8 mouse cellular contexts compared by ENCODE assay signal in genomic region chr7:3664524-3665214, GRCm38 (mm10). TPM values are rescaled to one million over a fixed set of nuclear protein-coding genes. Genes with fewer than 3 reads are reported as not detected.
DNase-seq lines count a peak whose midpoint lies in the region; ATAC-seq lines count a peak whose summit lies in the region.

No protein-coding gene starts in this region.

- H3K9ac ChIP-seq in hindbrain, embryonic 15.5 days: peak overlapping the region; percentile 57
- H3K9ac ChIP-seq in liver, embryonic 12.5 days: peak overlapping the region; percentile 84
- peak overlapping the region; percentile 69 for H3K9ac ChIP-seq in neural tube, embryonic 14.5 days (replicated peaks; ENCODE audit: low read depth, low read length)

- peaks cover 3% of the 10 kb centered on the region; the same call in 1 of the 2 replicates for H3K4me1 ChIP-seq in brown adipose tissue, adult 24 weeks (ENCODE audit: control insufficient read depth, insufficient read depth, insufficient read length, low read length)
- H3K4me1 ChIP-seq in hindbrain, embryonic 15.5 days (replicated peaks): peaks cover 15% of the 10 kb centered on the region
- peaks cover 43% of the 10 kb centered on the region for H3K4me1 ChIP-seq in liver, embryonic 12.5 days
- H3K4me1 ChIP-seq in neural tube, embryonic 14.5 days (ENCODE audit: control insufficient read depth, insufficient read depth, low read length): peaks cover 12% of the 10 kb centered on the region

- H3K9me3 ChIP-seq in hindbrain, embryonic 15.5 days: no peaks in the 10 kb centered on the region
- no peaks in the 10 kb centered on the region for H3K9me3 ChIP-seq in liver, embryonic 12.5 days (replicated peaks)
- no peaks in the 10 kb centered on the region for H3K9me3 ChIP-seq in neural tube, embryonic 14.5 days (ENCODE audit: control insufficient read depth, low read length)

- peak overlapping the region; percentile 78 for H3K4me3 ChIP-seq in brown adipose tissue, adult 24 weeks (ENCODE audit: insufficient read depth, low read depth, low read length)
- H3K4me3 ChIP-seq in hindbrain, embryonic 15.5 days: peak overlapping the region; percentile 59
- peak overlapping the region; percentile 78 for H3K4me3 ChIP-seq in liver, embryonic 12.5 days
- peak overlapping the region; percentile 65 for H3K4me3 ChIP-seq in neural tube, embryonic 14.5 days (ENCODE audit: low read depth, low read length)

- peaks cover 29% of the 10 kb centered on the region for H3K36me3 ChIP-seq in hindbrain, embryonic 15.5 days
- peaks cover 40% of the 10 kb centered on the region for H3K36me3 ChIP-seq in liver, embryonic 12.5 days
- peaks cover 23% of the 10 kb centered on the region for H3K36me3 ChIP-seq in neural tube, embryonic 14.5 days (ENCODE audit: control insufficient read depth, insufficient read depth, low read length)

- peak; percentile 4 for ATAC-seq in hindbrain, embryonic 15.5 days (ENCODE audit: low FRiP score, low read depth)
- peak; percentile 36; the same call in 1 of the 2 replicates for ATAC-seq in liver, embryonic 12.5 days
- ATAC-seq in neural tube, embryonic 14.5 days (ENCODE audit: low read depth): peak; percentile 25
- no peak for ATAC-seq in monocyte, adult 5-6 weeks (replicated peaks; ENCODE audit: insufficient number of reproducible peaks, low FRiP score, low TSS enrichment, poor library complexity, severe bottlenecking)

- WGBS in hindbrain, embryonic 15.5 days: 28% methylated on average over 15 of the region's 15 CpGs
- 19% methylated on average over 15 of the region's 15 CpGs for WGBS in liver, embryonic 12.5 days (ENCODE audit: insufficient replicate concordance)
- 32% methylated on average over 15 of the region's 15 CpGs for WGBS in neural tube, embryonic 14.5 days

- DNase-seq in cerebellum, adult 9-10 months: peak; percentile 52
- DNase-seq in cerebellum, postnatal 25 days: no peak
- DNase-seq in urinary bladder, postnatal 10 days (ENCODE audit: low spot score): no peak

- peak overlapping the region; percentile 77 for H3K4me2 ChIP-seq in hindbrain, embryonic 15.5 days
- peak overlapping the region; percentile 91 for H3K4me2 ChIP-seq in liver, embryonic 12.5 days
- H3K4me2 ChIP-seq in neural tube, embryonic 14.5 days (ENCODE audit: low read depth, low read length): peak overlapping the region; percentile 89

- peak overlapping the region; percentile 70 for H3K27ac ChIP-seq in brown adipose tissue, adult 24 weeks (replicated peaks; ENCODE audit: low read depth, low read length)
- peak overlapping the region; percentile 81 for H3K27ac ChIP-seq in hindbrain, embryonic 15.5 days (replicated peaks)
- H3K27ac ChIP-seq in liver, embryonic 12.5 days: peak overlapping the region; percentile 93
- H3K27ac ChIP-seq in neural tube, embryonic 14.5 days (ENCODE audit: low read depth, low read length): peak overlapping the region; percentile 63; the same call in 1 of the 2 replicates

- H3K27me3 ChIP-seq in hindbrain, embryonic 15.5 days: no peaks in the 10 kb centered on the region
- H3K27me3 ChIP-seq in liver, embryonic 12.5 days (replicated peaks): no peaks in the 10 kb centered on the region
- no peaks in the 10 kb centered on the region for H3K27me3 ChIP-seq in neural tube, embryonic 14.5 days (ENCODE audit: control insufficient read depth, insufficient read depth, low read length)

RNA-seq across cellular contexts. Expression of gene Leng1, which starts 1.0 kb away (rescaled TPM):
- polyA plus RNA-seq in brown adipose tissue, adult 24 weeks (2012; ENCODE audit: insufficient read depth, insufficient read length, missing spikeins): 17.8 and 19.4 TPM in 2 replicates
- 15.3 and 17.1 TPM in 2 replicates for polyA plus RNA-seq in hindbrain, embryonic 15.5 days (2015; fragmentation: Nextera tagmentation; extraction: Ambion mirVana)
- 10.2 and 11.6 TPM in 2 replicates for polyA plus RNA-seq in liver, embryonic 12.5 days (2016; fragmentation: Nextera tagmentation; extraction: Ambion mirVana)
- 11.0 and 11.8 TPM in 2 replicates for polyA plus RNA-seq in neural tube, embryonic 14.5 days (2014; fragmentation: Nextera tagmentation; extraction: Ambion mirVana)
- total RNA-seq in monocyte, adult 5-6 weeks (2017): 6.4 to 10.3 TPM (median 6.6 TPM) in 3 replicates

RNA-seq across cellular contexts. Expression of gene Tmc4, which starts 12.7 kb away (rescaled TPM):
- polyA plus RNA-seq in brown adipose tissue, adult 24 weeks (2012; ENCODE audit: insufficient read depth, insufficient read length, missing spikeins): 0.67 TPM in 1 of 2 replicates, not detected in the other
- 5.0 and 5.2 TPM in 2 replicates for polyA plus RNA-seq in hindbrain, embryonic 15.5 days (2015; fragmentation: Nextera tagmentation; extraction: Ambion mirVana)
- 6.9 and 8.1 TPM in 2 replicates for polyA plus RNA-seq in liver, embryonic 12.5 days (2016; fragmentation: Nextera tagmentation; extraction: Ambion mirVana)
- 4.1 and 6.2 TPM in 2 replicates for polyA plus RNA-seq in neural tube, embryonic 14.5 days (2014; fragmentation: Nextera tagmentation; extraction: Ambion mirVana)
- total RNA-seq in monocyte, adult 5-6 weeks (2017): 1.5 to 7.6 TPM (median 2.0 TPM) in 3 replicates

RNA-seq across cellular contexts. Expression of gene Cnot3, which starts 19.6 kb away (rescaled TPM):
- 22.4 and 31.4 TPM in 2 replicates for polyA plus RNA-seq in brown adipose tissue, adult 24 weeks (2012; ENCODE audit: insufficient read depth, insufficient read length, missing spikeins)
- polyA plus RNA-seq in hindbrain, embryonic 15.5 days (2015; fragmentation: Nextera tagmentation; extraction: Ambion mirVana): 39.5 and 47.3 TPM in 2 replicates
- 32.6 and 34.4 TPM in 2 replicates for polyA plus RNA-seq in liver, embryonic 12.5 days (2016; fragmentation: Nextera tagmentation; extraction: Ambion mirVana)
- 40.5 and 47.7 TPM in 2 replicates for polyA plus RNA-seq in neural tube, embryonic 14.5 days (2014; fragmentation: Nextera tagmentation; extraction: Ambion mirVana)
- total RNA-seq in monocyte, adult 5-6 weeks (2017): 19.8 to 52.4 TPM (median 24.8 TPM) in 3 replicates

RNA-seq across cellular contexts. Expression of gene Tsen34, which starts 28.0 kb away (rescaled TPM):
- 37.7 and 38.0 TPM in 2 replicates for polyA plus RNA-seq in brown adipose tissue, adult 24 weeks (2012; ENCODE audit: insufficient read depth, insufficient read length, missing spikeins)
- 275 and 297 TPM in 2 replicates for polyA plus RNA-seq in hindbrain, embryonic 15.5 days (2015; fragmentation: Nextera tagmentation; extraction: Ambion mirVana)
- 59.0 and 60.3 TPM in 2 replicates for polyA plus RNA-seq in liver, embryonic 12.5 days (2016; fragmentation: Nextera tagmentation; extraction: Ambion mirVana)
- 255 and 265 TPM in 2 replicates for polyA plus RNA-seq in neural tube, embryonic 14.5 days (2014; fragmentation: Nextera tagmentation; extraction: Ambion mirVana)
- 17.0 to 28.1 TPM (median 19.7 TPM) in 3 replicates for total RNA-seq in monocyte, adult 5-6 weeks (2017)

RNA-seq across cellular contexts. Expression of gene Mboat7, which starts 28.7 kb away (rescaled TPM):
- polyA plus RNA-seq in brown adipose tissue, adult 24 weeks (2012; ENCODE audit: insufficient read depth, insufficient read length, missing spikeins): 20.9 and 29.8 TPM in 2 replicates
- polyA plus RNA-seq in hindbrain, embryonic 15.5 days (2015; fragmentation: Nextera tagmentation; extraction: Ambion mirVana): 105 and 113 TPM in 2 replicates
- 24.9 and 27.5 TPM in 2 replicates for polyA plus RNA-seq in liver, embryonic 12.5 days (2016; fragmentation: Nextera tagmentation; extraction: Ambion mirVana)
- 74.9 and 76.4 TPM in 2 replicates for polyA plus RNA-seq in neural tube, embryonic 14.5 days (2014; fragmentation: Nextera tagmentation; extraction: Ambion mirVana)
- 26.7 to 36.8 TPM (median 36.4 TPM) in 3 replicates for total RNA-seq in monocyte, adult 5-6 weeks (2017)
